Mouse (Mus musculus) ES-CJ7 (cell line): ENCODE data around the gene Nrxn2.

Source experiments
- DNase-seq: peaks from one replicate; pipeline ENCODE4 v3.0.0; 2011; ENCODE audit warnings: low read depth, low spot score

Nrxn2 gene

DNA sequence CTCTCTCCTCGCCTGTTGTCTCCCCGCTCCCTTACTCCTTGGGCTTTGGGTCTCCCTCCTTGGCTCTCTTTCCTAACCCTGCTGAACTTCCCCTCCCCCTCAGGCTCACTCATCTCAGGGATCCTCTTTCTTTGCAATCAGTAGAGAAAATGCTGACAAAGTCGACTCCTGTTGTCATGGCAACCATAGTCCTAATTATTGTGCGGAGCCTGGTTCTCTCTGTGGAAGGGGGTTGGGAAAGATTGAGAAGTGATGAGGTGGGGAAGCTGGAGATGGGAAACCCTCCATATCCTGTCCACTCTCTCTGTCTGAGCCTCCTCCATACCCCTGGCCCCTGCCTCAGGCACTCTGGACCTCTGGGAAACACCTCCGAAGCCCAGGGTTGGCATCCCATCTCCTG is 100.1 kb downstream of the Nrxn2 start:
- no peak for DNase-seq

DNA sequence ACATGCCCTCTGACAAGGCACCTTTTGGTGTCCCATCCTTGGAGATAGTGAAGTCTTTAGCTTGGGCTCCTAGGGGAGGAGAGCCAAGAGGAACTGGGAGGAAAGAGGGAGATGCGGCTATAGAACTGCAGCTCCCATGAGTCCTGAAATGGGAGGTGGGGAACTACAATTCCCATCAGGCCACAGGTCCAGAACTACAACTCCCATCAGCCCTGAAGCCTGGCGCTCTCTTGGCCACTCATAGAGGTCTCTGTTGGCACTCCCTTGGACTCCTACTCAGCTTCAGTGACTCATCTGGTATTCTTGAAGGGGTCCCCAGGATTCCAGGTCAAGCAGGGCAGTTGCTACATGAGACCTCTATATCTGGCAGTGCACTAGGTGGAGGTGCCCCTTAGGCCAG is 101.0 kb downstream of the Nrxn2 start:
- DNase-seq = peak; percentile 58

- no peak for DNase-seq
Measured at GRCm38 (mm10) chr19:6521630-6522029, 103.1 kb downstream of the Nrxn2 start.

GRCm38 (mm10) chr19:6522289-6522688 is 103.8 kb downstream of the Nrxn2 start:
- no peak for DNase-seq

- DNase-seq = no peak
Measured at GRCm38 (mm10) chr19:6525023-6525422, 106.5 kb downstream of the Nrxn2 start.

DNA sequence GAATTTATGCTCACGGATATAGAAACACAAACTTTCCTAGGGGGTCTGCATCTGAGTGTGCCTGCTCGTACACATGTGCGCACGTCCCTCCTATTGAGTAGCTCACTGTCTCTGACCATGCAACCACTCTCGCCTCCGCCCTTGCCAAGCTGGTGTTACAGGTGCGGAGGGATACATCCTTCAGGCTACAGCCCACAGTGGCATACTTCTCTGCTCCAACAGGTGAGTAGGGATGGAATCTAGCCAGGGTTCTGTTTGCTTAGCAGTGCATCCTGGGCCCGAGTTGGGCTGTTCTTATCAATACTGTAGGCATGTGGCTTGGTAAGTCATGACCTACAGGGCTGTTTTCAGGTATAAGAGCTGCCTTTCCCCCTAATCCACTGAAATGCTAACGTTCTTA is 107.5 kb downstream of the Nrxn2 start:
- no peak for DNase-seq

GRCm38 (mm10) chr19:6527439-6527838 is 108.9 kb downstream of the Nrxn2 start:
- DNase-seq = no peak

- no peak for DNase-seq
Measured at GRCm38 (mm10) chr19:6527839-6528531, 109.5 kb downstream of the Nrxn2 start.

DNA sequence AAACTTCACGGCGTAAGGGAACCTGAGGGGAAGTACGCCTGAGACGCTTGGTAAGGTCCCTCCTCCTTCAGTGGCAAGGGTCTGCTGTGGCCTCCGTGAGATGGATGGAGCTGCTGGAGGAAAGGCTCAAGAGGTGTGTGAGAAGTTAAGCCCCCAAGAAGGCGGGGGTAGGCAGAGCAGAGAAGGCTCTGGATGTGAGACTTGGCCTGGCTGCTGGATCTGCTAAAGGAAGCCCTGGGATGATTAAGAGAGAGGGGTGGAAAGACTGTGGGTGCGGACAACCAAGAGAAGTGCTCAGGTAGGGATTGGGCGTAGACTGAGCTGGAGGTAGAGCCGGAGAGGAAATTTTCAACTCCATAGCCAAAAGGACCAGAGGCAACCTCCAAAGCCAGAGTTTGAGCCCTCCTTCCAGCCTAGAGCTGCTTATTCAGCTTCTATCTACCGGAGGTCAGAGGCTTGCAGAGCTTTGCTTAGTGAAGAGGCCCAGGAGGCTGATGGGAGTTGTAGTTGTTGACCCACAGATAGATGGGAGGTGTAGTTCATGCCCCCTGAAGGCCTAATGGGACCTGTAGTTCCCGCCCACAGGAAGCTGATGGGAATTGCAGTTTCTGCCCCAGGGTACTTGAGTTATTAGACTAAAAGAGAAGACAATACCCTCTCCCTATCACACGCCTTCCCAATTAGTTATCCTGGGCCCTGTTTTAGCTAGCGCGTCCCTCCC is 110.9 kb downstream of the Nrxn2 start:
- DNase-seq = peak; percentile 91

- DNase-seq = no peak
Measured at GRCm38 (mm10) chr19:6530359-6530758, 111.8 kb downstream of the Nrxn2 start.

DNA sequence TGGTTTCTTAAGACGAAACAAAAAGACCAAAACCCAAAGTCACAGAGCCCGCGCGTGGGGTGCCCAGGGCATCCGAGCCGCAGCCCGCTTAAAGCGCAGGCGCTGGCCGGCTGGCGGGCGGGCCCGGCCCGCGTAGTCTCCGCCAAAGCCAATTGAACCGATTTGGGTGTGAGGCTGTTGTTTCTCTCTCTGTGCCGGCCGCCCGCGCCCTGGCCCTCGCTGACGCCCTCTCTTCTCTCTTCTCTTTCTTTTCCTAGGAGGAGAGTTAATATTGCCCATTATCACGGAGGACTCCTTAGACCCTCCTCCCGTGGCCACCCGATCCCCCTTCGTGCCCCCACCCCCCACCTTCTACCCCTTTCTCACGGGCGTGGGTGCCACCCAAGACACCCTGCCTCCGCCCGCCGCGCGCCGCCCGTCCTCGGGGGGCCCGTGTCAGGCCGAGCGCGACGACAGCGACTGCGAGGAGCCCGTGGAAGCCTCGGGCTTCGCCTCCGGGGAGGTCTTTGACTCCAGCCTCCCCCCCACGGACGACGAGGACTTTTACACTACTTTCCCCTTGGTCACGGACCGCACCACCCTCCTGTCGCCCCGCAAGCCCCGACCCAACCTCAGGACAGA is 112.6 kb downstream of the Nrxn2 start:
- DNase-seq = no peak

GRCm38 (mm10) chr19:6531832-6532471 is 113.4 kb downstream of the Nrxn2 start:
- no peak for DNase-seq

GRCm38 (mm10) chr19:6532656-6533055 is 114.1 kb downstream of the Nrxn2 start:
- DNase-seq = no peak

- no peak for DNase-seq
Measured at GRCm38 (mm10) chr19:6533290-6534117, 115.0 kb downstream of the Nrxn2 start.

DNA sequence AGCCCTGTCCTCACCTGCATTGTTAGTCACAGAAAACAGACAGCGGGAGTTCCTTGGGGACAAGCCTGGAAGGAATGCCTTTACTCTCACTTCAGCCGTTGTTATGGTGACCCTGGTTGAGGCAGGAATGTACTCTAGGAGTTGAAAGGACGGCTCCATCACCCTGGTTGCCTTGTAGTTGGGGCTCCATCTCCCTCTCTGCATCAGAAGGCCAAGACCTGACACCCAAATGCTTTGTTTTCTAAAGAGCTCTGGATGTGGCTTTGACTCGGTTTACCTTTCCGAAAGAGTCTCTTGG is 115.5 kb downstream of the Nrxn2 start:
- peak; percentile 23 for DNase-seq

- no peak for DNase-seq
Measured at GRCm38 (mm10) chr19:6536201-6536600, 117.7 kb downstream of the Nrxn2 start.

- no peak for DNase-seq
Measured at GRCm38 (mm10) chr19:6536696-6537095, 118.2 kb downstream of the Nrxn2 start.

- no peak for DNase-seq
Measured at GRCm38 (mm10) chr19:6537526-6537925, 119.0 kb downstream of the Nrxn2 start.

- no peak for DNase-seq
Measured at GRCm38 (mm10) chr19:6538546-6538945, 120.0 kb downstream of the Nrxn2 start.

DNA sequence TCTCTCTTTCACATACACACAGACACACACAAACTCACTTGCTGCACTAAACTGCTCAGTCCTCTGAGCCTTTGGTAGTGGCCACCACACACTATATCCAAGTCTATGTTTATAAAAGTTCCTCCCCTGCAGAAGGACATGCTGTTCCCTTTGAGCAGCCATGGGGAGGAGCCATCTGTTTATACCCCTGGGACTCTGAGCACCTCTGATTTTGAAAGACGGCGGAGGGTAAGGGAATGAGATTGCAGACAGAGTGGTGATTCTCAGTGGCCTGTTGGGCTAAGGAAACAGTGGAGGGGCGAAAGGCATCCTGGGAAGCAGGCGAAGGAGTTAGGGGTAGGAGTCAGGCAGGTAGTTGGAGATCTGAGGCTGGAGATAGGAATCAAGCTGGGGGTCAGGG is 121.1 kb downstream of the Nrxn2 start:
- DNase-seq = no peak

GRCm38 (mm10) chr19:6540191-6540590 is 121.7 kb downstream of the Nrxn2 start:
- no peak for DNase-seq

DNA sequence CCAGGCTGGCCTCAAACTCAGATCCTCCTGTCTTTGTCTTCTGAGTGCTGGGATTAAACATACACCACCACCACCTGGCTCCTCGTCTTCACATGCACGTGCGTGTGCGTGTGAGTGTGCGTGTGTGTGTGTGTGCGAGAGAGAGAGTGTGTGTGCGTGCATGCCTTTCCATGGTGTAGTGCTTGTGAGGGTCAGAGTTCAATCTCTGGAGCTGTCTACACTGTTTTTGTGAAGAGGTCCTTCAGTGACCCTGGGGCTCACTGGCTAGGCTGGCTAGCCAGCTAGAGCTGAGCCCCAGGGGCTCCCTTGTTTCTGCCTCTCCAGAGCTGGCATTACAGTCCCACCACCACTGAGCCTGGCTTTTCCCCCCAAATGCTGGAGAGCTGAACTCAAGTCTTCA is 123.0 kb downstream of the Nrxn2 start:
- DNase-seq = no peak
